In the genomic region with DNA sequence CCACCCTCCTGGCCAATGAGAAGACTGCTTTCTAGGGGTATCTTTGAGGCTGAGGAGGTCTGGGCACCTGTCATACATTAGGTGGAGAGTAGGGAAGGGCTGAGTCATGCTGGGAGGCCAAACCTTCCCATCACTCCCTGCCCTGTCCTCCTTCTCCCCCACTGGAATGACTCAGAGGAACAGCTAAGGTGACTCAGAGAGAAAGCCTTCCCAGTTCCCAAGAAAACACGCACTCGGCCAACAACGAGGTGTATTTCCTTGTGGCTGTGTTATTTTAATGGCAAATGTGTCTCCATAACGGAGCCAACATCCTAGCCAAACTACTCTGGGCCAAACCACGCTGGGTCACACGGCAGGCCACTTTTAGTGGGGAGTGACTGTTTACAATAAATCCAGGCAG, we compare ENCODE assay signal across 10 mouse cellular contexts.
A peak's percentile ranks its signal among the peaks of the same experiment; 100 is the strongest.
DNase-seq lines count a peak whose midpoint lies in the region; ATAC-seq and TF ChIP-seq lines count a peak whose summit lies in the region.
"Had no signal": no experiment of that assay in that cellular context is flagged by ENCODE, and none has a peak within 500 bp of the region (broad histone marks: within the 10 kb centered on the region; RNA-seq: fewer than 3 reads in every experiment).

No protein-coding gene starts in this region.

- no peak overlapping the region for H3K27ac ChIP-seq in forebrain, embryonic 11.5 days (ENCODE audit: low read depth, low read length)
- H3K27ac ChIP-seq: layer of hippocampus, adult 2 months had no signal

- H3K27me3 ChIP-seq in forebrain, embryonic 11.5 days (ENCODE audit: control insufficient read depth, insufficient read depth, low read length) = peaks cover 70% of the 10 kb centered on the region

- H3K4me2 ChIP-seq in forebrain, embryonic 11.5 days (ENCODE audit: low read depth, low read length, severe bottlenecking) = no peak overlapping the region

- TF ChIP-seq CTCF in lung, adult 2 months (IDR thresholded peaks at IDR 0.05; ENCODE audit: insufficient read depth, low read length) = no peak

- H3K9ac ChIP-seq in forebrain, embryonic 11.5 days (ENCODE audit: low read length) = no peak overlapping the region
- H3K9ac ChIP-seq: forebrain, postnatal 0 days; liver, postnatal 0 days had no signal

- TF ChIP-seq POLR2A in lung, adult 2 months (IDR thresholded peaks at IDR 0.05; ENCODE audit: borderline replicate concordance, extremely low read depth, low read depth, low read length) = no peak

- peak; percentile 51 to 56 for DNase-seq in lung, adult 18-20 months
- DNase-seq in lung, adult 2 months = no peak
- peak; percentile 90 for DNase-seq in NIH3T3 (ENCODE audit: low read depth)
- peak; percentile 12 for DNase-seq in adrenal gland, postnatal 25 days
- peak; percentile 30 for DNase-seq in heart, postnatal 25 days (ENCODE audit: low spot score)
- DNase-seq in spleen, adult 12 weeks (ENCODE audit: low spot score) = no peak
- no peak for DNase-seq in forebrain, embryonic 11.5 days (ENCODE audit: low spot score)
- DNase-seq: forebrain, postnatal 0 days; liver, postnatal 0 days had no signal

- no peaks in the 10 kb centered on the region for H3K9me3 ChIP-seq in forebrain, embryonic 11.5 days (ENCODE audit: control insufficient read depth, low read length)

- H3K4me1 ChIP-seq in lung, adult 2 months (ENCODE audit: control insufficient read depth, insufficient read depth, low read length) = 0 out of 2 replicates have a peak, but pooled peaks cover 5% of the 10 kb centered on the region
- 0 out of 2 replicates have a peak, but pooled peaks cover 4% of the 10 kb centered on the region for H3K4me1 ChIP-seq in forebrain, embryonic 11.5 days (replicated peaks; ENCODE audit: control insufficient read depth, insufficient read depth, low read length)

- ATAC-seq in forebrain, embryonic 11.5 days (replicated peaks; ENCODE audit: low FRiP score) = no peak
- ATAC-seq: forebrain, postnatal 0 days; liver, postnatal 0 days had no signal

- intact Hi-C loops in heart, postnatal 25 days (cut with DNase I) = no loop called here

- WGBS in lung, adult 2 months = 56% methylated on average over 6 of the region's 6 CpGs
- WGBS in forebrain, embryonic 11.5 days = 91% methylated on average over 6 of the region's 6 CpGs

- no peak overlapping the region for H3K4me3 ChIP-seq in lung, adult 2 months (replicated peaks; ENCODE audit: extremely low read depth, low read depth, low read length)
- no peak overlapping the region for H3K4me3 ChIP-seq in forebrain, embryonic 11.5 days (ENCODE audit: low read depth, low read length)
- H3K4me3 ChIP-seq: layer of hippocampus, adult 2 months had no signal

- no peaks in the 10 kb centered on the region for H3K36me3 ChIP-seq in forebrain, embryonic 11.5 days (ENCODE audit: control insufficient read depth, insufficient read depth, low read length)

Comparison
In these comparisons a context has a peak if more than half of its experiments do, and no peak if none do; other contexts are left out.
1. DNase-seq: peak in lung, adult 18-20 months (2 of 2), NIH3T3 (single experiment), adrenal gland, postnatal 25 days (single experiment) and heart, postnatal 25 days (single experiment); none in lung, adult 2 months (single experiment), spleen, adult 12 weeks (single experiment) and forebrain, embryonic 11.5 days (single experiment).